Mouse (Mus musculus): ENCODE measurements at regions not wholly inside any gene's neighbourhood (a gene's known extent, or its start where the extent isn't known, plus 50 kb on each side); places are given as distances from the start of the nearest gene placed in this dataset.

DNA sequence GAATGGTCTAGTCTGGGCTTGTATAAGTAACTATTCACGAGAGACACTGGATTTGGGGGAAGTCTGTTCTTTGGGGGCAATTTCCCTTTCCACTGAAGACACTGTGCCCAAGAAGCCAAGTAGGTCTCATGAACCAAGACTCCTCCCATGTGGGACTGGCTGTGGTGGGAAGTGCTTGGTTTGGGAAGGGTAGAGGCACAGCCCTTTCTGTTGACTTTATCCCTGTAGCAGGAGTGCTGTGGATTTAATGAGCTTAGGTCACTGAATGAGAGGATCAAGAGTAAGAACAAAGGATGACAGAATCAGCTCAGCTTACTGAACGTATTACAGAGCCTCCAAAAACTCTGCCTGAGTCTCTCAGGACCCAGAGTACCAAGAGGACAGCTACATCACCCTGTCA, 124.2 kb downstream of the Lrrc30 start:
- intact Hi-C loops (cut with DNase I): no loop called here
- DNase-seq: no peak

- intact Hi-C loops (cut with DNase I): no loop called here
- DNase-seq: no peak
Observed at GRCm38 (mm10) chr17:67506466-67506865, 126.1 kb downstream of the Lrrc30 start.

- DNase-seq: no peak
- intact Hi-C loops (cut with DNase I): no loop called here
Observed at GRCm38 (mm10) chr17:67504502-67505033, 128.0 kb downstream of the Lrrc30 start.

DNA sequence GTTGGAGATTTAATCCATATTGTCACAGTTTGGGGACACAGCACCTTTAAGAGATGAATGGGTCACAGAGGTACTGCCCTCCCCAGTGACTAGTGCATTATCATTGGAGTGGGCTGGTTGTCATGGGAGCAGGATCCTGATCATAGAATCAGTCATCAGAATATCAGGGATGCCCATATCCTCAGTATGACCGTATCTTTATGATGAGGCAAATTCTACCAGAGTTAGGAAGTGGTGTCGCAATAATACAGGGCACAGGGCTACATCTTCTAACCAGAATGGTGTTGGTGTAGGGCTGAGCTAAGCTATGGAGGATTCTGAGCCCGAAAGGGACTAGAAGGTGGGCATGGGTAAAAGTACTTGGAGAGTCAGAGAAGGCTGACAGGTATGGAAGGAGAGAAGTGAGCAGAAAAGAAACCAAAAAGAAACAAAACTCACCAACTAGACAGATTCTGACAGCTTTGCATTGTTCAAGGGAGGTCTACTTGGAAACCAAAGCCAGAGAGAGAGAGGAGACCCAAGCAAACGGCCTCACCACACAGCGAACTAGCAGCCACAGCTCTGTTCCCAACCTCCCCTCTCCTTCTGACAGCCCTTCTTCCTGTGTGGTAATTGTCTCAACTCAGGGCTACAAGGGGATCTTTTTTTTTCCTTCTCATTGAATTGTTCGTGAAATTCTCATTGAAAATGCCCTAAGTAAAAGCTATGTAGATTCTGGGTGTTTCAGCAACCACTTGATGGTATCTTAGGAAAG, 129.2 kb downstream of the Lrrc30 start:
- no peak for DNase-seq
- intact Hi-C loops (cut with DNase I): no loop called here

DNA sequence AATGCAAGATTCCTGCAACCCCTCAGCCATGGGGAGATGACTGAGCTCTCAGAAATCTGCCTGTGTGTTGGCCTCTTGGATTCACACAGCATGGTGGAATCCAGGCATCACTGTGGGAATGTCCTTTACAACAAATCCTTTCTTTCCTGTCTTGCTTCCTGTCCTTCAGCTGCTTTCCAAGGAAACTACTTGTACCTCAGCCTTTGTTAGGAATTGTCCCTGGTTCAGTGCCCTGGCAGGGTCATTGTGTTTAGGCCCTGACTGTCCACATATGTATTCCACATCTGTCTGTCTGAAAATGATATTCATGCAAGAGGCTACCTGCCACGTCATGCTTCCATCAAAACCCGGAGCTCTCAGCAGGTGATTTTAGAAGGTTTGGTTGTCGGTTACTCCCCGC, 129.9 kb downstream of the Lrrc30 start:
- no peak for DNase-seq
- intact Hi-C loops (cut with DNase I): no loop called here

GRCm38 (mm10) chr17:67499783-67500641, 132.5 kb downstream of the Lrrc30 start:
- DNase-seq: no peak
- intact Hi-C loops (cut with DNase I): no loop called here

DNA sequence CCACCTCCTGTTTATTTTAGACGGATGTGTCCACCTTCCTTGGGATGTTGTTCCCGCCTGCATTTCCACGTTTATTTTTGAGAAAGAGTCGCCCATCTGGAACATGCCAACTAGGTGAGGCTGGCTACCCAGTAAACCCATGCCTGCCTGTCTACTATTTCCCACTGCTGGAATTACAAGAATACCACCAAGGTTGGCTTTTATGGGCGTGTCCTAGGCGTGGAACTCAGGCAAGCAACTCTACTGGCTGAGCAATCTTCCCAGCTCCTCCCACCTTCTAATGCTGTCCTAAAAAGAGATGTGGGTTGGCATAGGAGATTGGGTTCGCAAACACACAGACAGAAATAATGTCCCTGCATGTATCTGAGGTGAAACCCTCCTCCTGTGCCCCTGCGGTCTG, 135.1 kb downstream of the Lrrc30 start:
- intact Hi-C loops (cut with DNase I): no loop called here
- DNase-seq: no peak

DNA sequence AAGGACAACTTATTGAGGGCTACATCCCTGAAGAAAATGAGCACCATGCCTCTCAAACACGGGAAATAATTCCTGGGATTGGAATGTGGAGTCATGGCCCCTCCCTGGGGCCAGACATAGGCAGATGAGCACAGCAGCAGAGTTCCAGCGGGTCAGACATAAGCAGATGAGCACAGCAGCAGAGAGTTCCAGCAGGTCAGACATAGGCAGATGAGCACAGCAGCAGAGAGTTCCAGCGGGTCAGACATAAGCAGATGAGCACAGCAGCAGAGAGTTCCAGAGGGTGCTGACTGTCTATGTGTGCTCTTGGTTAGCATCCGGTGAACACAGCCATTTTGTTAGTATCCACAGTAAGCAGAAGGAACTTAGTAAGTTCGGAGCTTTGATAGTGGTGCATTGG, 126.2 kb upstream of the Ptprm start:
- no peak for DNase-seq
- intact Hi-C loops (cut with DNase I): no loop called here

GRCm38 (mm10) chr17:67473137-67473536, 118.9 kb upstream of the Ptprm start:
- intact Hi-C loops (cut with DNase I): loop anchor here (1.0 to 10.0 kb wide), 9 partner anchors 42 to 896 kb away; partner anchors contain the start of gene Ptprm
- peak; percentile 79 to 88 for DNase-seq

DNA sequence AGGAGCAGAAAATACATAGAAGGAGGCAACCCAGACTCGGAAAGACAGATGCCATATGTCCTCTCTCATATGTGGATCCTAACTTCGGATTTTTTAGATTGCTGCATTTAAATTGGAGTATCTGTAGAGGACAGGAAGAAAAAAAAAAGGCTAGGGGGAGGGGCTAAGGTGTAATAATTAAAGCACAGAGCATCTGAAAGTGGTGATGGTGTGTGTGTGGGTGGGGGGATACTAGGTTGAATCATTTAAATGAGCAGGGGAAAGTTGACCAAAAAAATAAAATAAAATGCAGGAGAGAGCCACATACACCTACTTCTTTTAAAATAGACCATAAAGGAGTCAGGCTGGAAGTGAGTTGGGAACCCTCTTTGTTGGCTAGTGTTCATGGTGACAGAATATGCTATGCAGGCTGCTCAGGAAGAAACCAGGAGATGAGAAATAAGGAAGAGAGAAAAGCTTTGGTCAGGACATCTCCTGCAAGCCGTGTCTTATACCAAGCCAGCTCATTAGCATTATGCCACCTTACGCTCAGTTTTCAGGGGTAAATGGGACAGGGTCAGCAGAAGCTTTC, 104.7 kb upstream of the Ptprm start:
- no peak for DNase-seq
- intact Hi-C loops (cut with DNase I): no loop called here

DNA sequence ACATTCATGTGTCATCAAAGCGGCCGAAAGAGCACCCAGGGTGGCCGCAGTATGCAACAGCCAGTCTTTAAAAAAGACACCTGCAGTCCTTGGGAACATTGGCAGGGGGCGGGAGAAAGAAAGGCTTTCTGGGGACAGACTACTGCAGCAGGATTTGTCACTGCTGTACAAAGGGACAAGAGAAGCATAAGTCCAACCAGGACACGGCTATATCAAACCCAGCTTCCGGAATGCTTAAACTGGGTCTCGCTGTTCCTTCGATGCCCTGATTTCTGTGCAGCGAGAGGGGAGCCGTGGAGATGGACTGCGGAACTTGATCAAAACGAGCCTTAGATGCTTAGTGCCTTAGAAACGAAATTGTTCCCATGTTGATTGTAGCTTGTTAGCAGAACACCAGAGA, 97.7 kb upstream of the Ptprm start:
- DNase-seq: no peak
- intact Hi-C loops (cut with DNase I): no loop called here

DNA sequence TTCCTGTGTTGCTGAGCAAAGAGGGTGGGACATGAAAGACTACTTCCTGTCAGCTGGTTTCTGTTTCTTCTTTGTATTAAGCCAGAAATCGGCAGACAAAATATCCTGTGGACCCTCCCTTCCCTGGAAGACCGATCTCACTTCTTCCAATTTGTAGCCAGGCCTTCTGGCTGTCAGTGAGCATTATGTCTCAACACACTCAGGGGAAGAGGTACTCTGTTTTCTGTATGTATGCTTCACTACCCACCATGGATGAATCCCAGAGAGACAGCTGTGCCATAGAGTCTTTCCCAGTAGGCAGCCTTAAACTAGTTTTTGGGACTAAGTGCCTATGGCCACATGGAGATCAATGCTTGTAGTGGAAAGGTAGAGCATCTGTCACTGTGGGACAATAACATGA, 96.8 kb upstream of the Ptprm start:
- intact Hi-C loops (cut with DNase I): no loop called here
- peak in 1 of 2 experiments; percentile 5 for DNase-seq

DNA sequence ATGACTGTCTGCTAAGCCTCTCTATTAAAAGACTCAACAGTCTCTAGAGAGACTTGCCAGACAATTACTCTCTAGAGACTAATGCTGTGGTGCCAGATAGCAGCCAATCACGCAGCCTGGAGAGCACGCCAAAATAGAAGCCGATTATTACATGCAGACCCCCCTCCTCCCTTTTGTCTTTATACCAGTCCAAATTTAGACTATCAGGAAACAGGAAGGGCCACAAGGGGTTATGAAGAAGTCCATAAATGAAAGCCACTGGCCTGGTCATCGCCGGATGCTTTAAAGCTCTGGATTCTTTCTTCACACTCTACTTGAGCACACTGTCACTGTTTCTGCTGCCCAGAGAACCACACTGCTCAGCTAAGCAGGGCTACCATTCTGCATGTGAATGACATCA, 95.8 kb upstream of the Ptprm start:
- peak; percentile 10 to 14 for DNase-seq
- intact Hi-C loops (cut with DNase I): no loop called here

DNA sequence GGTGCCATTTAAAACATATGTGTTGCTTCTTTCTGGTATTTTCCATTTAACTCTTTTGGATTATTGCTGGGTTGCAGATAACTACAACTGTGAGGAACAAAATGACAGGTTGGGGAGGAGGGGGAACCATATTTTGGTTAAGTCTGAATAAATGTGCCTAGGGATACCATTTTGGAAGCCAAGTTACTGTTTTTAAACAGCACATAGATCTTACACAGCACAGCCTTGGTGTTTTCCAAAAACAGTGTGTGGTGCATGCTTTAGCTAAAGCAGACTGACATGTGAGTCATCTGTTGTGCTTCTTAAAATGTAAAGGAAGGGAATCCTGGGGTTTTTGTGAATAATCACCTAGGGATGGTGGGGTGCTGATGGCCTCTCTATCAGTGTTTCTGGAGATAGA, 91.7 kb upstream of the Ptprm start:
- no peak for DNase-seq
- intact Hi-C loops (cut with DNase I): no loop called here

DNA sequence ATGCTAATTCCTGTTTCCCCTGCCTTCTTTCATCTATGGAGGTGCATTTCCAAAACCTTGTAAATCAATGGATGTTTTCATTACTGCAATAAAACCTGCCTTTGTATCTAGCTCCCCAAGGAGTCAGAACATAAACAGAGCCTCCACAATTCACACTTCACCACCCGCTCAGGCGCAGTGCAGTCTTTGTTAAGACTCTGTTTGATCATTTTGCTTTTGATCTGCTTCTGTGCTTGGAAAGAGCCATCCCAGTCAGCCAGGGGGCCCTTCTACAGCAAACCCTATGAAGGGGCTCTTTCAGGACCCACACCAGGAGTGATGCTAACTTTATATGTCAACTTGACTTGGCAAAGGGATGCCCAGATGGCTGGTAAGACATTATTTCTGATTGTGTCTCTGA, 86.7 kb upstream of the Ptprm start:
- intact Hi-C loops (cut with DNase I): no loop called here

DNA sequence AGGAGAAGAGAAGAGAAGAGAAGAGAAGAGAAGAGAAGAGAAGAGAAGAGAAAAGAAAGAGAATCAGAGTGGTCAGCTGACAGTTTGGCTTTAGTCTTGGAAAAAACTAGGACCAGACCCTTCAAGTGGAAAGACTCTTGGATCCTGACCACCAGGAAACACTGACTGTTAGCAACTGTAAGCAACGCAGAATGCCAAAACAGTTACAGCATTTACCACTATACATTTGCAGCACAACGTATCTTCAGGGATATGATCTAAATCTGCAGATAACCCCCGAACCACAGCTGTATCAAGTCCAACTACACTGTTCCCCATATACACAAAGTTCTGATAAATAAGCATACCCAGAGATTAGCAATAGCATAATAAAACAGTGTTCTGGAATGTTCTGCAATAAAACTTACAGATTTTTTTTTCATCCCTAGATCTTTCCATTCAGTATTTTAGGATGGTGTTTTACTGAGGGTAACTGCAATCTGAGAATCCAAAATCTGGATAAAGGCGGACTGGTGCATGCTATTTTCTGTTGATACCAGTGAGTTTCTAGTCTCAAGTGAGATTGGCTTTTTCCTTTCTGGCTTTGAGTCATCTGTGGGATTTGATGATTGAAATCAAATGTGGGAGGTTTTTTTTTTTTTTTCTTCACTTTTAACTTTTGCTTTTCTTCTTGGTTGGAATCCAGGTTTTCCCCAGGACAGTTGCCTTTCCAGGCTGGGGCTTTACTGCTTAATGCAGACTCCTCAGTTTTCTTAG, 65.9 kb upstream of the Ptprm start:
- intact Hi-C loops (cut with DNase I): no loop called here
- no peak for DNase-seq

More for the DNA sequence above, 86.7 kb upstream of the Ptprm start:
- DNase-seq: no peak

DNA sequence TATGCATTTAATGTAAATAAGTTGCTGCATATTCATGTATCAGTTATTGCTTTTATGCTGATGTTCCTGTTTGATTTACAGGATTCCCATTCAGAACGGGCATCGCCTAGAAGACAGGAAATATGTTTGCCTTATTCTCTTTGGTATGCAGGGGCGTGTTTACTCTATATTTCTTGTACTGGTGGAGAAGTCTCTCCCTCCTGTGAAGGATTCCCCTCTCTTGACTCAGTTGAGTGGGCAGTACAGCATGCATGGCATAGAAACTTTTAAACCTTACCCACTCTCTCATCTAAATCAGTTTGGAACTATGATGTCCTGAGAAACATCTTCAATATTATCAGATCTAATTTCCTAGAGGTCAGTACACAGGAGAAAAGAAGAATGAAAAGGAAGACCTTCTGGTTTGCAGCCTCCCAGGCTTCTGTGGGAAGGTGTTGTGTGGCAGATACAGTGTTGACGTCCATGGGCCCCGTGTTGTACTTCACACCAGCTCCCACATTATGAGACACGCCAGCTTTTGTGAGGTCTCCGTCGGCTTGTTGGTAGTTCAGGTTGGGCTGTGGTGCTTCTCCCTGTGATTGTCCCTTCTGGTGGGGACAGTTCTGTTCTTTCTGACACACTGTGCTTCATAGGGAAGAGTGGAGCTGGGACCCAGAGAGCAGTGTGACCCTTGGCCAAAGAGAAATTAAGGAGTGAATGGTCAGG, 58.4 kb upstream of the Ptprm start:
- intact Hi-C loops (cut with DNase I): loop anchor here (5.0 kb wide), 1 partner anchor 100 kb away; no protein-coding TSS in a partner anchor
- no peak for DNase-seq

DNA sequence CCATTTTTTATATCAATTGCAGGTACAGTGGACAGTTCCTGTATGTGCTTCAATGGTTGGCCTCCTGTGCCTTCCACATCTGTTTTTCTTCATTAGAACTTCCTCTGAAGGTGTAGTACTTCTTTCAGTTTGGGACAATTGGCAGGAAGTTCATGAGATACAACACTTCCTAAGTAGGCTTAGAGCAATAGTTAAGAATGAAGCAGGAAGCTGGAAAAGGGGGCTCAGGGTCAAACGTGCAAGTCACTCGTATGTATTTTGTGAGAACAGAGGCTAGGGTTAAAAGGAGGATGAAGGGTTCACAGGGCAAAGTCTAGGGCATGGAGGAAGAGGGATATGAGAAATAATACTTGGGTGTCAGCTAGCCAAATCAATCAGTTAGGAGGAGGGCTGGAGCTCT, 55.7 kb upstream of the Ptprm start:
- intact Hi-C loops (cut with DNase I): loop anchor here (5.0 kb wide), 1 partner anchor 102 kb away; no protein-coding TSS in a partner anchor
- DNase-seq: peak; percentile 3 to 17

DNA sequence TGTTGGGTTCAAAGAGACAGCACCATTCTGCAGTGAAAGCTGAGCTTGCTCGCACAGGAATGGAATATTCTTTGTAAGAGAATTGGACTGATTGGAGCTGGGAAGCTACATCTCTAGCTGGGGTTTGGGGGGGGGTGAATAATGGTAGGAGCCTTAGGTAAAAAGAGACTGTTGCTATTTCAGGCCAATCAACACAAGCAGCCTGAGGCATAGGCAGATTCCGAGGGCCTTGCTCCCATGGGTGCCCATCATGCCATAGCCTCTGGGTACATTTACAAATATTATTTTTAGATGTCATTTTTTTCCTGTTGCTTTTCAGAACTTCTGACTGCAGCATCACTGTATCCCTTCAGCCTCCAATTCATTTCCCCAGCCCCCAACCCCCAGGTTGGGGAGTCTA, 51.7 kb upstream of the Ptprm start:
- intact Hi-C loops (cut with DNase I): no loop called here
- DNase-seq: no peak

All from heart, postnatal 10 days (tissue).